Mouse (Mus musculus) cerebellum, postnatal 25 days (tissue): ENCODE data around the gene Gpr107.
"Not testable (repeated sequence)": the region's sequence is repeated elsewhere in the genome, so short reads cannot be mapped to it uniquely, and the experiment has no call there.

Source experiments
- DNase-seq, 2 experiments: peaks; one replicate each; pipeline ENCODE4 v3.0.0; 2021; ENCODE audit warnings: mixed read lengths in 2 of 2

Gpr107 gene

DNA sequence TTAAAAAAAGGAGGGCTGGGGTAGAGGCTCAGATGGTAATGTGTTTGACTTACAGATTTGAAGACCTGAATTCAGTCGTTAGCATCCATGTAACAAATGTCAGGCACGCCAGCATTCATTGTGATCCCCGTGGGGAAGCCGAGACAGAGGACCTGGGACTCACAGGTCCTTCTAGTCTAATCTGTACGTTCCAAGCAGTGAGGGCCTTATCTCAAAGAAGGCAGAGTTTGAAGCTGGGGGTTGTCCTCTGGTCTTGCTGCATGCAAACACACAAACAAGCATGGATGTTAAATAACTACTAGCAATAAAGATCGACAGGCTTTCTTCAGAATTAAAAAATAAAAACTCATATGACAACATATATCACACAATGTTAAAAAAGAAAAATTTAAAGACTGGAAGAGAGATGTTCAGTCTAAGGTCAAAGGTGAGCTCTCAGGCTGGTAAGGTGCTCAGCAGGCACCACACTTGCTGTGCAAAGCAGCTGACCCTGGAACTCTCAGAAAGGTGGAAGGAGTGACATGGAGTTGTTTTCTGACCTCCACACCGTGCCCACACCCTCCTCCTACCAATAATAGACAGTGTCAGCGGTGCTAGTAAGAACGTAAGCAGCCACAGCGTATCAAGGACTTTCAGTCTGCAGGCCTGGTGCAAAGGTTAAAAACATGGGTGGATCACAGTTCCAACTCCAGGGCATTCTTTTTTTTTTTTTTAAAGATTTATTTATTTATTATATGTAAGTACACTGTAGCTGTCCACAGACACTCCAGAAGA, 8.2 kb downstream of the Gpr107 start:
- DNase-seq: no peak

DNA sequence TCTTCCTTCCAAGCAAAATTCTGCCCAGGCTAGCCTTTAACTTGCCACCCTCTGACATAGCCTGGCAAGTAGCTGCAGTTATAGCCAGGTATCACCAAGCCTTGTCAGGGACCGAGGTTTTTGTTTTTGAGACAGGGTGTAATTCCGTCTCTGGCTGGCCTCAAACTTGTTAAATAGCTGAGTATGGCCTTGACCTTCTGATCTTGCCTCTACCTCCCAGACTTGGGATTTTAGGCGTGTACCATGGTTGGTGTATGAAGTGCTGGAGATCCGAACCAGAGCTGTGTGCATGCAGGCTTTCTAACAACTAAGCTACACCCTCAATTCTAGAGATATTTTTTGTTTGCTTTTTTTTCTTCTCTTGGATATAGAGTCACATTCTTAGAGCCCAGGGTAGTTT, 9.5 kb downstream of the Gpr107 start:
- no peak for DNase-seq

DNA sequence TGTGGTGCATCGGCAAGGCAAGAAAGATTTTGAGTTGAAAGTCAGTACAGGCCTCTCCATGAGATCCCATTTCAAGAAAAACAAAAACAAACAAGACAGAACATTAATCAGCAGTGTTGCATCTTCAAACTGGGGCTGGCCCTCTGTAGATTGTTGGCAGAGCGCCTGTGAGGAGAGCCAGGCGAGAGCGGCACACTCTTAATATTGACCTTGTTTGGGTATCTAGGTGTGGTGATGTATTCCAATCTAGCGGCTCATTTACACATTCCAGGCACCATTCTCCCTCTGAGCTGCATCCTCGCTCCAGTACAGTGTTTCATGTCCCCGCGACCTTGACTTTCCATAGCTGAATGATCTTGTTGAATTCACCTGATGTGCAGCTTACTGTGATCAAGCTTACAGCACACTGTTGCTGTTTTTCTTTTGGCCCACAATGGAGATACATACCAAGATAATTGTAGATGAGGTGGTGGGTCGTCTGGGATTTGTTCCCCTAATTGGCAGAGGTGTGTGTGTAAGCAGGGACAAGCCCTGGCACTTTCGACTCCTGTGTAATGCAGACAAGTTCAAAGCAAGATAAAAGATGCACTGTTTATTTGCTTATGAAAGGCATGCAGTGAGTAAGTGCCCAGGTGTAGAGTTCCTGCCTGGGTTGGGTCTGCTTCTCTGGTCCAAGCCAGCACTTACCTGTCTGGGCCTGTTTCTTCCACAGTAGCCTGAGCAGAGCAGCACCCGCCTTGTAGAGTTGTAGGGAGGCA, 11.4 kb downstream of the Gpr107 start:
- peak; percentile 34 to 63 for DNase-seq

DNA sequence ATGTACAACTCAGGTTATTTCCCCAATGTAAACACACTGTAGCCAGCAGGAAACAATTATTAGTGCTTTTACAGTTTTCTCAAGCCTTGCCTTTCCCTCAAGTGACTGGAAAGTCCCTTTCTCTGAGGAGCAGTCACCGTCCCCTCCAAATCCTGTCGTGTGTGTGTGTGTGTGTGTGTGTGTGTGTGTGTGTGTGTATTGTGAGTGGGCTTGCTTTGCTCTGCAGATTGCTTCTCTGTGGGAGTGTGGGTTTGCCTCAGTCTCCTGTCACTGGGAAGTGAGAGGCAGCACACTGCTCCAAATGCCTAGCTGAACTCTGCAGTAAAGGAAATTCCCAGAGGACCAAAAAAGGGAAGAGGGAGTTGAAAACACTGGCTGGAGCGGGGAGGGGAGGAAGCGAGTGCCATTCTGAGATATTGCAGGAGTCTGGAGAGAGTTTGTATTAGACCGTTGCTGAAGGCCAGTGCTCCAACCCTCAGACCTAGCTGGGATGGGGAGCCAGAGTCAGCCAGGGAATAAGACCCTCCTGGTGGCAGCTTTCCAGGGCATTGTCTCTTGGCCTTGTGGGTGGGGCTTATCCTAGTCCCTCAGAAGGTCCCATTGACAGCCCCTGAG, 12.8 kb downstream of the Gpr107 start:
- no peak for DNase-seq

DNA sequence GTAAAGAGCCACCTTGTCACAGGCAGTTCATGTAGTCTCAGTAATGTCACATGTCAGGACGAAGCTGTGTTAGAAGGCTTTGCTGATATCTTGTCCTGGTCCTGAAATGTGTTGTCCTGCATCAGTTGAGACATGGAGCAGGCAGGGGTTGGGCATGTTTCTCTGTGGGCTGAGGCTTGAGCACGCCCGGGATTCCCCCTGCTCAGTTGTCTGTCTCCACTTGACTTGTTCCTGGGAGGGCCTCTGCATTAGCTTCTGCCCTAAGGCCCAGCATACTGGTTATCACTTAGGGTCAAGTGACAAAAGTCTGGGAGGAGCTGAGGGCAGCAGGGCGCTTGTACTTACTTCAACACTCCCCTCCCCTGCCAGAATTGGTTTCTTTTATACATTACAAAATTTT, 13.4 kb downstream of the Gpr107 start:
- no peak for DNase-seq

DNA sequence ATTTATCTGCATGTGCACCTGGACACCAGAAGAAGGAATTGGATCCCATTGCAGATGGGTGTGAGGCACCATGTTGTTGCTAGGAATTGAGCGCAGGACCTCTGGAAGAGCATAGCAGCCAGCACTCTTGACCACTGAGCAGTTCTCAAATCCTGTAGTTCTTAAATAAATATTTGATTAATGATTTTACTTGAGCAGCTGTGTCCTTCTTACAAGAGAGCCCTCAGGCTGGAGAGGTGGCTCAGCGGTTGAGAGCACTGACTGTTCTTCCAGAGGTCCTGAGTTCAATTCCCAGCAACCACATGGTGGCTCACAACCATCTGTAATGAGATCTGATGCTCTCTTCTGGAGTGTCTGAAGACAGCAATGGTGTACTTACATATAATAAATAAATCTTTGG, 15.5 kb downstream of the Gpr107 start:
- not testable (repeated sequence) for DNase-seq

DNA sequence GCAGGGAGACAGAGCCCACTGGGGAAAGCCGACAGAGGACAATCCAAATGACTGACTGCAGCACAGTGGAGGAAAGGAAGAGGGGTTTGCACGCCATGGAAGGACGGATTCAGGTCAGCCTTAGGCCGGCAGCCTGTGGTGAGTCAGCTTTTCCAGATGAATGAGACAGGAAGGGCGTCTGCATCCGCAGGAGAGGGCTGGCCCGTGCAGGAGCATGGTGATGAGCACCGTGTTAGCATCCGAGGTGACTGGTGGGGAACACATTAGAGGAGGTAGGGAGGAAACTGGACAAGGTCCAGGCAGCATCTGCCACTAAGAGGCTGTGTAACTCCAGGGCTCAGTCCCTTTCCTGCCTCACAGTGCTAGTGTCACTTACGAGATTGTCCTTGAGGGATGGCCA, 16.9 kb downstream of the Gpr107 start:
- DNase-seq: no peak

DNA sequence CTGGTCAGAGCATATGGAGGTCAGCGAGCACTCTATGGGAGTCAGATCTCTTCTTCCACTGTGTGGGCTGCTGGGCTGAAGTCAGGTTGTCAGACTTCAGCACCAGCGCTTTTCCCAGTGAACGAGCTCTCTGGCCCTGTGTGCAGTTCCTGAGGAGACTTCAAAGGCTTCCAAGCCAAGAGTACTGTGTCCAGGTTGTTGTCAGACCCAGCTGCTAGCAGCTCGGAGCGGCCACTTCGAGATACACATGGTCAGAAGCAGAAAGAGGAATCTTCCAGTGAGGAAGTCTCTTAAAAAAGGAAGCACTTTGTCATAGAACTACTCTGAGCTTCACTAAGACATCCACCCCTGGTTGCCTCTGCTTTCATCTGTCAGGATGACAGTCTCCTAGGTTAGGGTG, 18.0 kb downstream of the Gpr107 start:
- no peak for DNase-seq

DNA sequence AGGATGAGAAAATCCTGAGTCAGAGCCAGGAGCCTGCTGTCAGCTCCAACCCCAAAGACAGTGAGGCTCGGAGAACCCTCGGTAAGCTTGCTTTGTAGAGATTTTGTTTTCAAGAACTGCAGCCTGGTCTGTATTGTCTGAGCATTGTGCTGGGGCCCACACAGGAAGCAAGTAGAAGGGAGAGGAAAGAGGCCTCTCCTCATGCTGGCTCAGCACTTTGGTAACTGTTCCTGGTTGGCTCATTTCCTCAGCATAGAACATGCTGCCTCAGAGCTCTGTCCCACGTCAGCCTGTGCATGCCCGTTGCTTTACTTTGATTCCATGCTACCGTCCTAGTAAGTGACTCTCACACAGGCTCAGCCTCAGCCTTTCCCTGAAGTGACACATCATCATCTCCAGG, 19.9 kb downstream of the Gpr107 start:
- no peak for DNase-seq

DNA sequence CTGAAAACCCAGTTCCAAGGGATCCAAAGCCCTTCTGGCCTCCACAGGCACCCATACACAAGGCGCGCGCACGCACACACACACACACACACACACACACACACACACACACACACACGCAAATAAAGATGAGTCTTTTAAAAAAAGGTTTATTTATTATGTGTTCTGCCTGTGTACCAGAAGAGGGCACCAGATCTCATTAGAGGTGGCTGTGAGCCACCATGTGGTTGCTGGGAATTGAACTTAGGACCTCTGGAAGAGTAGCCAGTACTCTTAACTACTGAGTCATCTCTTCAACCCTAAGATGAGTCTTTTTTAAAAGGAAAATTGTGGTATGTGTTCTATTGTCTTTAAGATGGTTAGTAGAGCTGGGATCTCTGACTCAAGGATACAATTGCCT, 20.4 kb downstream of the Gpr107 start:
- no peak for DNase-seq

DNA sequence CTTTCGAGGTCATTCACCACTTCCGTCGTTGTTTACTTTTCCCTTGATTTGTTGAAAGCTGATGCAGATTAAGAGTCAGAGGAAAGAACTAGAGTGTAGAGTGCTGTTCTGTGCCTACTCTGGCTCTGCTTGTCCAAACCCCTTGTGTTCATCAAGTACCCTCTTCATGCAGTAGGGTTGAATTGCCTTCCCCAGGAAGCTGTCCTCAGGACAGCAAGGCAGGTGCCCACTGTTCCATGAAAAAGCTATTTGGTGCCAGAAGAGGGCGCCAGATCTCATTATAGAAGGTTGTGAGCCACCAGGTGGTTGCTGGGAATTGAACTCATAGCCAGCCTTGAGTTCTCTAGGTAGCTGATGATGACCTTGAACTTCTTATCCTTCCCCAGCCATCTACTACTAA, 21.2 kb downstream of the Gpr107 start:
- no peak for DNase-seq

DNA sequence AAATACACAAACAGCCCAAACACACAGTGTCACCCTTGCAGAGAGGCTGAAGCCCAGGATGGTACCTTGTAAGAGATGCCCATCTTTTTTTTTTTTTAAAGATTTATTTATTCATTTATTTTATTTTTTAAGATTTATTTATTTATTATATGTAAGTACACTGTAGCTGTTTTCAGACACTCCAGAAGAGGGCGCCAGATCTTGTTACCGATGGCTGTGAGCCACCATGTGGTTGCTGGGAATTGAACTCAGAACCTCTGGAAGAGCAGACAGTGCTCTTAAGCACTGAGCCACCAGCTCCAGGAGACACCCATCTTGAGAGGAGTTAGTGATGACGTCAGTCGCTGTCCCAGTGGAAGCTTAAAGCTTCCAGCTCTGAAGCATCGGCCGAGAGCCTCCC, 26.5 kb downstream of the Gpr107 start:
- DNase-seq: peak in 1 of 2 experiments; percentile 49

DNA sequence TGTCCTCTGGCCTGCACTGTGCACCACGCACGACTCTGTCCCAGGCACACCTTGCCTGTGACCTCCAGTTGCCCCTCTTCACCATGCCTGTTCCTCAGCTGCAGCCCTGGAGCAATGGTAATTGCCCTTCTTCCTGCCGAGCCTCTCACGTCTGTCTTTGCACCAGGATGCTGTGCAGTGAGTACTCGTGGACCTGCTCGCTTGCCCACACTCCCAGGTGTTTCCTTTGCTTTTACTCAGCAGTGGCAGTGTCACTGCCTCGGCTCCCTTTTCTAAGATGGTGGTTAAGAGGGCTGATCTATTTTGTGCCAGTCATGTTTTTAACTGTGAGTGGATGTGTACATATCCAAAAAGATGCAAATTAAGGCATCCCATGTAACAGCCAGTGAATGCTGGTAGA, 27.4 kb downstream of the Gpr107 start:
- DNase-seq: no peak

DNA sequence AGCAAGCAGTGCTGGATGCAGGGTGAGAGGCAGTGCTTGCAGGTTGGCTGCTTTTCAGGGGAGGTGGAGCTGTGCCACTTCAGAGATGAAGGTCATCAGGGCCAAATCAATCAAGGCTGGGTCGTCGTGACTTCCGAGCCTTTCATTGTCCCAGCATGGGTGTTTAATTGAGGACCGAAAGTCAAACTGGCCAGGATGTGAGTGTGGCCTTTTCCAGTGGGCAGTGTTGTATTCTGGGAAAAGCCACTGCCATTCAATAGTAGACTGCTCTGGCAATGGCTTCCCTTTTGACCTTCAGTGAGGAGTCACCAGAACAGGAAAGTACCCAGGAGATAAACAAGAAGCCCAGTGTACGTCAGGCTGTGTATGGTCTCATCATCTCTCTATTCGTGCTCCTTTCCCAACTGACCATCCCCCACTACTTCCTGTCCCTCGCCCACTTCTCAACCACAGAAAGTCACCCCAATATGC, 28.0 kb downstream of the Gpr107 start:
- DNase-seq: no peak

DNA sequence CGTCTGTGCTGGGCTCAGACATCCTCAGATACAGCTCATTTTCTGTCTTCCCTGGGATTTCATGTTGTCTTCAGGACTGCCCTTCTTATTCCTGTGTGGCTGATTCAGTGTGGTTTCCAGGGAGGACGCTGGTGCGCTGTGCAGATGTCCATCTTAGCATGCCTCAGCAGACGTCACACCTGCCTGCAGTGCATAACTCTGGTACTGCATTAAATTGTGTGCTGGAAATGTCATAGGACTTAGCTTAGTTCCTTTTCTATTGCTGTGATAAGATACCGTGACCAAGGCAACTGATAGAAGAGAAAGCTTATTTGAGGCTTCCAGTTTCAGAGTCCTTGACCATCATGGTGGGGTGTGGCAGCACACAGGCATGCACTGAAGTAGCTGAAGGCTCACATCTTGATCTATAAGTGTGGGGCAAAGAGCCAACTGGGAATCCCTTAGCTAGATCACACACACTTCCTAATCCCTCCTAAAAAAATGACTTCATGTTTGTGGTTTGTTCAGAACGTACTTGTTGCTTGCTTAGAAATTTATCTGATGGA, 30.7 kb downstream of the Gpr107 start:
- DNase-seq: no peak

DNA sequence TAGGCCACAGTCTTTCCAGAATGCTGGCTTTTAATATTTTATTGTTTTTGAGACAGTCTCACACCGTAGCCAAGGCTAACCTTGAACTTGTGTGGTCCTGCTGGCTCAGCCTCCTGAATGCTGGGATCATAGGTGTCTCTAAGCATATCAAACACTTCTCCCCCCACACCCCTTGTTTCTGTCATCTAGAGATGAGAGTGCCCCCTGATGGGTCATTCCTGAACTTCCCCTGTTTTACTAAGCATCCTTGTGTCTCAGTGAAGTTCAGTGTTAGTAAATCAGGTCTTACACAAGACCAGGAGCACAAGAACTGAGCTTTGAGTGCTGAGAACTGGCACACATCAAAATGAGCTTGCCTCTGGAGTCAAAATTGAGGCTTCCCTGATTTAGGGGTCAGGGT, 31.7 kb downstream of the Gpr107 start:
- DNase-seq: peak in 1 of 2 experiments; percentile 58

DNA sequence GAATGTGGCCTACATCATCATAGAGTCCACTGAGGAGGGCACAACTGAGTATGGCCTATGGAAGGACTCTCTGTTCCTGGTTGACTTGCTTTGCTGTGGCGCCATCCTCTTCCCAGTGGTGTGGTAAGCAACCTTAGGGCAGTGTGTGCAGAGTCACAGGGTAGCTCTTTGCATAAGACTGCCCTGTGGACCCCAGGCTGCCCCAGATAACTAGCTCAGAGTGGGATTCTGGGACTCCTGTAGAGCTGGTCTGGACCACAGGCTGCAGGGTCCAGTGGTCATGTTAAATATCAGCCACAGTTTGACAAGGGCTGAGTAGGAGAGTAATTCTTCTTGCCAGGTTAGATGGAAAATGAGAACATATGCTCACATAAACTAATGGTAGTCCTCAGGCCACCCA, 36.6 kb downstream of the Gpr107 start:
- no peak for DNase-seq

DNA sequence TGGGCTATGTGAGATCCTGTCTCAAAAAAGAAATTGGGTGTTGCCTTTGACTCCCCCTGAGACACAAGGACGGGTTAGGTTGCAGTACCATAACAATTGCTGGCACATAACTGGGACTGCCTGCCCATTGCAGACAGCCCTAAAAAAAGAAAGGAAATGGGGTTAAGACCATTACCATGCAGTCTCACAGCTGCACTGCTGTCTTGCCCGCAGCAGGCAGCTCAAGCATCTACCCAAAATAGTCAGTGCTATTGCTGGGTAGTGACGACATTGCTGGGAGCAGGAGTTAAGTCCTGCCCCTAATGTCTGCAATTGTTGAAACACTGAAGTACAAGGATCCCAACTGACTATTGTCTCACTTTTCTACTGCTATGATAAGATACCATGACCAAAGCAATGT, 37.5 kb downstream of the Gpr107 start:
- no peak for DNase-seq

DNA sequence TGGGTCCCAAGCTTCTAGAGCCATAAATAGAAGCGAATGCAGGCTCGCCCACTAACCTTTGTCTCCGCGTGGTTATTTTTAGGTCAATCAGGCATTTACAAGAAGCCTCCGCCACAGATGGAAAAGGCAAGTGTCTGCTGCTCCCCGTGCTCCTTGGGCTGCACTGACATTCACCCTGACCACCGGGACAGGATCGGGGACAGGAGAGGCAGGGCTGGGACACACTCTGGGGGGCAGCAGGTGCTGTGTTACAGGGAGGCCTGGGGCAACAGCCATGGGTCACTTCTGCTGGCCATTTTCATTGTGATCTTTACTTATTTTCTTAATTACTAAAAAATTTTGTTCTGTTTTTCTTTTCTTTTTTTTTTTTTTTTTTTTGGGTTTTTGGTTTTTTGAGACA, 39.6 kb downstream of the Gpr107 start:
- no peak for DNase-seq

DNA sequence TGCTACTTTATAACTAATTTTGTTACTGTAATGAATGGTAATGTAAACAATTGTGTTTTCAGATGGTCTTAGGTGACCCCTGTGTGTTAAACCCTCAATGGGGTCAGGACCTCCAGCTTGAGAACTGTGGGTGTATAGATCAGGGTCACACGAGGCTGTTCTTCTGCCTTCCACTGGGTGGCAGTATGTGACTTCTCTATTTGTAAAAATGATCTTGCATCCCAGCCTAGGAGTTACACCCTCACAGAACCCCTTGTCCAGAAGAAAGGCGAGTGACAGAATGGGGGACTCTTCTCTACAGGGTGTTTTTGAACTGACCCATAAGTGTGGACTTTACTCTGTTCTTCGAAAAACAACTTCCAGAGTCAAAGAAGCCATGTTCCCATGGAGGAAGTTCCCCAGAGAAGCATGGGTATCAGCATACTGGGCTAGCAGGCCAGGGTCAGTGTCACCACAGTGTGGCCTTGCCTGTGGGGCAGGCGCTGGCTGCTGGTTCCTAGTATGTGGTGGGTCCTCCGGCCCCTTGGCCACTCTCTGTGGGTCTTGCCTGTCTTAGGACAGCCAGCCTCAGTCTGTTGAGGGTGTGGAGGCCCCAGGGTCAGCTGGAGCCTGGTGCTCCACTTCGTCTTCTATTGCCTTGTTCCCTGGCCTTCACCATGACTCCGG, 42.4 kb downstream of the Gpr107 start:
- peak; percentile 53 to 64 for DNase-seq

DNA sequence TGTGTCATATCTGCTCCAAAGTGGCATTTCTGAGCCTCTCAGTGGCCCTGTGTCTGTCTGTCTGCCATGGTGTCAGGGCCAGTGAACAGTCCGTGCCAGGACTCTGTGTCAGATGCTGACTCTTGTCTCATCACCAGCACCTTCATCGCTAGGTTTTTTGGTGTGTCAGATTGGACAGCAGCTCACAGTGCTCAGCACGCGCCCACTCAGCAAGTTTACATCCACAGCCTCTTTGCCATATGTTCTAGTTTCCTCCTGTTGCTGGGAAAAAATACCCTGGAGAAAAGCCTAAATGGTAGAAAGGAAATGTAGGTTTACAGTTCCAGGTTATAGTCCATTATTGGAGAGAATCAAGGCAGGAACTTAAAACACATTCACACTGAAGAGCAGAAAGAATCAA, 46.5 kb downstream of the Gpr107 start:
- peak; percentile 45 to 47 for DNase-seq

DNA sequence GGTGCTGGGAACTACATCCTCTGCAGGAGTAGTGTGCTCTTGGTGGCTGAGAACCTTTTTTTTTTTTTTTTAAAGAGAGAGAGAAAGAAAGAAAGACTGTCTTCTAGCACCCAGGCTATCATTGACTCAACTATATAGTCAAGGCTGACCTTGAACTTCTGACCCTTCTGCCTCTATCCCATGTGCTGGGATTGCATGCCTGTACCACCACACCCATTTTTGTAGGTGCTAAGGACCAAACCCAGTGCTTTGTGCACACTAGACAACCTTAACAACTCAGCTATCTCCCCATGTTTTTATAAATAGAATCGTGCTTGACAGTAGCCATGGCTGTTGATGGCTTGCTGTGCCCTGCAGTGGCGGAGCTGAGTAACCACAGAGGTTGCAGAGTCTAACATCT, 47.9 kb downstream of the Gpr107 start:
- no peak for DNase-seq

DNA sequence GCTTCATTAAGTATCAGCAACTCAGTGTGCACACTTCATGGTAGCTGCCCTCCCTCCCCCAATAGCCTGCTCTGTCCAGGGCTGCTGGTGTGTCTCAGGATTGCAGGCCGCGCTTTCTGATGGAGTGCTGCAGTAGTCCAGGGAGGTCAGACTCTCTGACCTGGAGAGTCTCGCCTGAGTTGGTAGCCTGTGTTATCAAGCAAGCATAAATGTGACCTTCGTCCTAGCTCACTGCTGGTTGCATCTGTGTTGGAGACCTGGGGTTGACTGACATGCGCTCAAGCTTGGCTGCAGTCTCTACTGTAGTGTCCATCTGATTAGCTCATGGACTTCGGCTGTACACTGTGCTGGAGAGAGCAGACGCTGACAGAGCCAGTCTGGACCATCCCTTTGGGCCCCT, 49.7 kb downstream of the Gpr107 start:
- no peak for DNase-seq
